Mouse (Mus musculus): ENCODE measurements at regions not wholly inside any gene's neighbourhood (a gene's known extent, or its start where the extent isn't known, plus 50 kb on each side); places are given as distances from the start of the nearest gene placed in this dataset.
"Not testable (repeated sequence)": the region's sequence is repeated elsewhere in the genome, so short reads cannot be mapped to it uniquely, and the experiment has no call there.

DNA sequence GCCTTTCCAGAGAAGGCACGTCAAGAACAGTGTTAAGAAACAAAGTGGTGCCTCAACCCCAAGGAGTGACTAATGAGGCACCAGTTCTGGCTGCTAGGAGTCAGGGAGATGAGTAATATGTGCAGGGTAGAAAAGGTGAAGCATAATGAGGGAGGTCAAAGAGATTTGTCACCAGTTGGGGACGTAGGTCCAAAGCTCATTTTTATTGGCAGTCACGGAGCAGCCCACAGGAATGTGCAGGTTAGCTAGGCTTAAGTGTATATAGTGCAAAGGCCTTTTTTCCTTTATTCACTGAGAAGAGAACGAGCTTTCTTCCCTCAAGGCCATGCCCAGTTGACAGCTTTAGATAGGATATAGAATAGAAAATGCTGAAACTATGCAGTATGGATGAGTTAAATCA, 261.8 kb downstream of the Rad51ap2 start:
- Histone ChIP-seq H3K4me2 (no peak overlapping the region), H3K27me3 (no peaks in the 10 kb centered on the region), H3K4me3 (no peak overlapping the region), H3K4me1 (no peaks in the 10 kb centered on the region), H3K27ac (no peak overlapping the region), H3K9me3 (no peaks in the 10 kb centered on the region), H3K9ac (no peak overlapping the region), H3K36me3 (no peaks in the 10 kb centered on the region)
- ATAC-seq (ENCODE audit: insufficient number of reproducible peaks, insufficient read depth, low FRiP score, low TSS enrichment, low read depth): no peak
- WGBS: 69% methylated on average over 4 of the region's 4 CpGs

DNA sequence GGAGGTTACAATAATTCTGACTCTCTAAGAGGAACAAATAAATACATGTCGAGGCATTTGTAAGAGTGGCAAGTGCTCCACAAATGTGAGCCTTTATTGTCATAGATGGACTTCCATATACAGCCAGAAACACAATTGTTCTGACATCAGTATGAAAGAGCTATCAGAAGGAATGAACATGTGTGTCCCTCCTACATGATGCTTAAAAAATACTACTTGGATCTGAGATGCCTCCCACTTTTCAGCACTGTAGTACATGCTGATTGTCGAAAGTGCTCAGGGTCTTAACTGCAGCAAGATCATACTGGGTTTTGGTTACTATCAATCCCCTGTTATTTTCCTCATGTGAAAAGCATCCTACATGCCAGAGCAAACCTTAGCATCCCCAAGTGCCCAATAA, 295.6 kb downstream of the Rad51ap2 start:
- Histone ChIP-seq H3K9me3 (no peaks in the 10 kb centered on the region), H3K27me3 (no peaks in the 10 kb centered on the region), H3K4me2 (no peak overlapping the region), H3K27ac (no peak overlapping the region), H3K4me1 (no peaks in the 10 kb centered on the region), H3K9ac (no peak overlapping the region), H3K4me3 (no peak overlapping the region), H3K36me3 (no peaks in the 10 kb centered on the region)
- WGBS: 82% methylated on average over 2 of the region's 2 CpGs
- no peak for ATAC-seq (ENCODE audit: insufficient number of reproducible peaks, insufficient read depth, low FRiP score, low TSS enrichment, low read depth)

DNA sequence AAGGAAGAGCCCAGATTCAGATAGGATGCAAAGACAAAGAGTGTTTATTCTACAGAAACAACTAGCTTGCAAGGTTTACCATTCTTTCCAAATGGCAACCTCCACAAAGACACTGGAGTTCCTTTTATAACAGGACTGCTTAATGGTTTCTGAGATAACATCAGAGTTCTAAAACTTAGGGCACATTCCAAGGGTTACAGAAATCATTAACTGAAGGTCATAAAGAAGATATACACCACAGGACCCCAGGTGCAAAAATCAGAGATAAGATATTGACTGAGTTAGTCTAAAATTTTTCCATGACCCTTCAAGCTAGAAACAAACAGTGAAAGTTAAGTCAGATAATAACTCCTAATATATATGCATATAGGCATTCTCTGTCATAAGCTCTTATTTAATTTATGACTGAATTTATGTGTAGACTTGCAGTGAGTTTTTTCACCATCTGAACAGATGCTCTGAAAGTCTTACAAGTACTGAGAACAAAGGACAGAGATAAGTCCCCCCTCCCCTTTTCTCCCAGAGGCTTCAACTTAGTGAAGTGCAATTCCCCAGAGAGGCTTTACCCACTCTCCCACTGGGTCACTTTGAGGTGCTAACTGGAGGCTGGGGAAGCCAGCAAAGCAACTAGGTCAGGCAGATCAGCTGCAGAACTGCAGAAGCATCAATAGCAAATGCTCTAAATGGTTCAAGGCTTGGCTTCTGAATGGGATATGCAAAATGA, 298.5 kb downstream of the Rad51ap2 start:
- Histone ChIP-seq H3K9me3 (no peaks in the 10 kb centered on the region), H3K9ac (no peak overlapping the region), H3K4me3 (no peak overlapping the region), H3K27me3 (no peaks in the 10 kb centered on the region), H3K27ac (no peak overlapping the region), H3K4me2 (no peak overlapping the region), H3K36me3 (no peaks in the 10 kb centered on the region), H3K4me1 (no peaks in the 10 kb centered on the region)
- ATAC-seq (ENCODE audit: insufficient number of reproducible peaks, insufficient read depth, low FRiP score, low TSS enrichment, low read depth): no peak

DNA sequence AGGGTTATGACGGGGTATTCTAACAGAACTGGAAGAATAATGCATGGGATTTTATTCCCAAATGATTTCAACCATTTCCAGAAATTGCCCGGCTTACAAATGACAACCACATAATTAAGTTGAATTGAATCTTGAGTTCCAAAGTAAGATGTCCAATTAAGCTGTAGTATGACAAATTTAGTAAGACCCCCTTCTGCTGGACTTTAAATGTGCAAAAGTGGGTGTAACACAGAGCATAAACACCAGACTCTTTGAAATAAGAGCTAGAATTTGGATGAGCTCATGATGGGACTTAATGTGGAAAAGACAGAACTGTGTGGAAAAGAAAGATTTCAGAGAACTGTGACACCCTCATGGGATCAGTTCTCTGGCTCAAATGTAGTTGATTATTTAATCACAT, 346.4 kb downstream of the Rad51ap2 start:
- Histone ChIP-seq H3K4me2 (no peak overlapping the region), H3K27ac (no peak overlapping the region), H3K4me3 (no peak overlapping the region), H3K27me3 (no peaks in the 10 kb centered on the region), H3K4me1 (no peaks in the 10 kb centered on the region), H3K9ac (no peak overlapping the region), H3K9me3 (no peaks in the 10 kb centered on the region), H3K36me3 (no peaks in the 10 kb centered on the region)
- ATAC-seq (ENCODE audit: insufficient number of reproducible peaks, insufficient read depth, low FRiP score, low TSS enrichment, low read depth): no peak
- WGBS: 69% methylated on average over 2 of the region's 2 CpGs

DNA sequence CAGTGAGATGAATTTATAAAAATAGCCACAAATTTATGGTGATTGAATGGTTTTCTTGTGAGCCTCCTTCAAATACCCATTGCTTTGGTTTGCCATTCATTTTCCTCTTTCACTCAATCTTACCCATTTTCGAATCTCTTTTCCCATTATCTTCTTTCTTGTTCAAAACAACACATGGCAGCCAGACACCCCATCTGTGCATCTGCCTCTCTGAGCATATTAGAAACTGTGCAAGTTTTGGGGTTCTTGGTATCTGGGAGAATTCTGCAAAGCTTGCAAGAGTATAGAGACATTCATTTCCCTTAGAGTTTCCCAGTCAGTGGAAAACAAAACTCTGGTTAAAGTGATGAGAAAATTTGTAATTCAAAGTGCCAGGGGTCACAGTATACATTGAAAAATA, 347.3 kb downstream of the Rad51ap2 start:
- H3K4me1 ChIP-seq: no peaks in the 10 kb centered on the region
- H3K9me3 ChIP-seq: no peaks in the 10 kb centered on the region
- H3K9ac ChIP-seq: no peak overlapping the region
- WGBS: 68% methylated on average over 1 of the region's 1 CpGs
- no peak overlapping the region for H3K4me3 ChIP-seq
- ATAC-seq (ENCODE audit: insufficient number of reproducible peaks, insufficient read depth, low FRiP score, low TSS enrichment, low read depth): no peak
- no peak overlapping the region for H3K4me2 ChIP-seq
- no peak overlapping the region for H3K27ac ChIP-seq
- H3K36me3 ChIP-seq: no peaks in the 10 kb centered on the region
- no peaks in the 10 kb centered on the region for H3K27me3 ChIP-seq

DNA sequence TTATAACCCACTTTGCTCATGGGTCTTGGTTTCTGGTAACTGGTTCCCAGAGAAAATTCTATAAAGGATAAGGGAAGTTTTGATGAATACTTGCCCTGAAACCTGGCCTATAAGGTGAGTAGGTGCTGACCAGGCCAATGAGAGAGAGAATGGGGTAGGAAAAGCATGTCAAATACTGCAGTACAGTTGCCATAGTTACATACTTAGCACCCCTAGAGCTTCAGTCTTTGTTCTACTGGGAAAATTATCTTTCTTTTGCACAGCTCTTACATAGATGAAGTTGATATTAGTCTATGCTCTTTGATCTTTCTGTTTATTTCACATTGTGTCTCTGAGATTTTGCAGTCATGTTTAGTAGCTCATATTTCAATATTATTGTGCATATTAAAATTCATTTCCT, 373.8 kb downstream of the Rad51ap2 start:
- H3K9me3 ChIP-seq: no peaks in the 10 kb centered on the region
- H3K4me1 ChIP-seq: no peaks in the 10 kb centered on the region
- no peak overlapping the region for H3K27ac ChIP-seq
- H3K4me2 ChIP-seq: no peak overlapping the region
- no peaks in the 10 kb centered on the region for H3K36me3 ChIP-seq
- no peak overlapping the region for H3K9ac ChIP-seq
- no peak overlapping the region for H3K4me3 ChIP-seq
- no peaks in the 10 kb centered on the region for H3K27me3 ChIP-seq
- ATAC-seq (ENCODE audit: insufficient number of reproducible peaks, insufficient read depth, low FRiP score, low TSS enrichment, low read depth): no peak

DNA sequence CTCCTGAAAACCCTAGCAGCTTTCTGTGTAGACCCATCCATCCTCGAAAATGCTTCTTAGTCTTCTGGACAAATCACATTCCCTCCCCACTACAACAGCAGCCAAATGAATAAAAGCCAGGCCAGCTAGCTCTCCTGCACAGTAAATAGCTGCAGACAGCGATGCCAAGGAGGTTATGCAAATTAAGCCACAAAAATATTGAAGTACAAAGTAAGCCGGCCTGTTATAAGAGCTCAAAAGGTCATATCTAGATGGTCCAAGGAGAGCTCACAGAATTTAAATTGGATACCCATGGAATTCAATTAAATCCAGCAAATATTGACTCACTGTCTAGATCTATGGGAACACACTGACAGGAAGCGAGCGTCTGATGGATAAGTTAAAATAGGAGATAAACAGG, 375.4 kb downstream of the Rad51ap2 start:
- no peak overlapping the region for H3K27ac ChIP-seq
- H3K4me2 ChIP-seq: no peak overlapping the region
- H3K4me3 ChIP-seq: no peak overlapping the region
- no peaks in the 10 kb centered on the region for H3K27me3 ChIP-seq
- no peaks in the 10 kb centered on the region for H3K9me3 ChIP-seq
- no peaks in the 10 kb centered on the region for H3K4me1 ChIP-seq
- ATAC-seq (ENCODE audit: insufficient number of reproducible peaks, insufficient read depth, low FRiP score, low TSS enrichment, low read depth): no peak
- H3K36me3 ChIP-seq: no peaks in the 10 kb centered on the region
- H3K9ac ChIP-seq: no peak overlapping the region
- WGBS: 61% methylated on average over 5 of the region's 5 CpGs

- H3K27ac ChIP-seq: no peak overlapping the region
- H3K27me3 ChIP-seq: no peaks in the 10 kb centered on the region
- H3K9ac ChIP-seq: no peak overlapping the region
- no peak overlapping the region for H3K4me3 ChIP-seq
- no peak overlapping the region for H3K4me2 ChIP-seq
- no peak for ATAC-seq (ENCODE audit: insufficient number of reproducible peaks, insufficient read depth, low FRiP score, low TSS enrichment, low read depth)
- no peaks in the 10 kb centered on the region for H3K36me3 ChIP-seq
- H3K9me3 ChIP-seq: no peaks in the 10 kb centered on the region
- H3K4me1 ChIP-seq: no peaks in the 10 kb centered on the region
- WGBS: 48% methylated on average over 3 of the region's 3 CpGs
Measured at GRCm38 (mm10) chr12:11837819-11838472, 382.1 kb downstream of the Rad51ap2 start.

DNA sequence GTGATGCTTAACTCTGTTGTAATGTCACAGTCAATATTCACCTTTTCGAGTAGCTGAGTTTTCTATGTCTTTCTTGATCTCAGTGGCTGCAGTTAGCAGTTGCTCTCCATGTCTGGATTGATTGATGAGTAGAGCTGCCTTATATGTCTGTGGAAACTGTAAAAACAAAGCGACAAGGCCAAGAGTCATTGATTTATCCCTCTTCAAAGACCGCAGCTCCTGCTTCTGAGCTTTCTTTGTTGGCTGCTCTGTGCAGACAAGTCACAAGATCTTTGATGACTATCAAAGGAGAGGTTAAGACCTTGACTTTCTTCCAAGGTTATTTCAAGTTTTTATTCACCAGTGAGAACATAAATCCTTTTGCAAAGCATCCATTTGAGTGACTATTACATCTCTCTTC, 395.2 kb downstream of the Rad51ap2 start:
- no peak overlapping the region for H3K27ac ChIP-seq
- no peaks in the 10 kb centered on the region for H3K9me3 ChIP-seq
- no peaks in the 10 kb centered on the region for H3K27me3 ChIP-seq
- 75% methylated on average over 3 of the region's 3 CpGs for WGBS
- no peaks in the 10 kb centered on the region for H3K36me3 ChIP-seq
- H3K4me2 ChIP-seq: no peak overlapping the region
- H3K9ac ChIP-seq: no peak overlapping the region
- H3K4me3 ChIP-seq: no peak overlapping the region
- no peaks in the 10 kb centered on the region for H3K4me1 ChIP-seq
- no peak for ATAC-seq (ENCODE audit: insufficient number of reproducible peaks, insufficient read depth, low FRiP score, low TSS enrichment, low read depth)

GRCm38 (mm10) chr12:11881809-11882208, 380.1 kb upstream of the Fam49a start:
- H3K27ac ChIP-seq, H3K9me3 ChIP-seq, H3K4me1 ChIP-seq, H3K27me3 ChIP-seq, H3K4me3 ChIP-seq, H3K4me2 ChIP-seq, H3K36me3 ChIP-seq, H3K9ac ChIP-seq: not testable (repeated sequence)
- ATAC-seq (ENCODE audit: insufficient number of reproducible peaks, insufficient read depth, low FRiP score, low TSS enrichment, low read depth): peak; percentile 59; the same call in 1 of the 2 replicates
- WGBS: 93% methylated on average over 11 of the region's 11 CpGs

DNA sequence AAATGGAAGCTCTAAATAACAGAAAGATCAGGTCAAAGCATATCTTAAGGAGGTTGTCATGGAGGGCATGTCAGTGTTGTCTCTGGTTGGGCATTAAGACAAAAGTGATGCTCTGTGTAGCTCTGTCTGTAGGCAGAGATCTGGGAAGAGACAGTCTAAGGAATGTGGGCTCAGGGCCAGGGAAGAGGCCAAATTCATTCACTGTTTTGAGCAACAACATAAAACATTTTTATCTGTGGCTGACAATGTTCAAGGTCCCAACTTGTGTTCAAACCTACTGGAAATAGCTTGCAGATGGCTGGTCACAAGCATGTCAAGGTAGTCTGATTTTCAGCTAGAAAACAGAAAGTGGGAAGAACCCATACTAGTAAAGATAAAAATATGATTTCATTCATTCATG, 374.6 kb upstream of the Fam49a start:
- Histone ChIP-seq H3K4me1 (no peaks in the 10 kb centered on the region), H3K27ac (no peak overlapping the region), H3K9ac (no peak overlapping the region), H3K36me3 (no peaks in the 10 kb centered on the region), H3K9me3 (peaks cover 4% of the 10 kb centered on the region; the same call in 1 of the 2 replicates), H3K4me2 (no peak overlapping the region), H3K4me3 (no peak overlapping the region), H3K27me3 (no peaks in the 10 kb centered on the region)
- no peak for ATAC-seq (ENCODE audit: insufficient number of reproducible peaks, insufficient read depth, low FRiP score, low TSS enrichment, low read depth)

GRCm38 (mm10) chr12:11899031-11899430, 362.9 kb upstream of the Fam49a start:
- 76% methylated on average over 3 of the region's 3 CpGs for WGBS
- H3K9me3 ChIP-seq: no peaks in the 10 kb centered on the region
- no peak for ATAC-seq (ENCODE audit: insufficient number of reproducible peaks, insufficient read depth, low FRiP score, low TSS enrichment, low read depth)
- H3K36me3 ChIP-seq: no peaks in the 10 kb centered on the region
- H3K4me2 ChIP-seq: no peak overlapping the region
- H3K27me3 ChIP-seq: no peaks in the 10 kb centered on the region
- no peaks in the 10 kb centered on the region for H3K4me1 ChIP-seq
- no peak overlapping the region for H3K27ac ChIP-seq
- H3K9ac ChIP-seq: no peak overlapping the region
- no peak overlapping the region for H3K4me3 ChIP-seq
